Mouse (Mus musculus) thymus, postnatal 0 days (tissue): ENCODE measurements at regions not wholly inside any gene's neighbourhood (a gene's known extent, or its start where the extent isn't known, plus 50 kb on each side); places are given as distances from the start of the nearest gene placed in this dataset.

ENCODE experiments used
- DNase-seq: peaks from one replicate; pipeline ENCODE4 v3.0.0-alpha.2; 2015; ENCODE audit warnings: low spot score

- DNase-seq, result peak; percentile 54
Measured at GRCm38 (mm10) chr16:24341736-24342135, 51.6 kb upstream of the Lpp start.

GRCm38 (mm10) chr16:24340646-24341045, 52.7 kb upstream of the Lpp start:
- no peak for DNase-seq

GRCm38 (mm10) chr16:24339320-24340265, 53.7 kb upstream of the Lpp start:
- peak; percentile 83 for DNase-seq

- DNase-seq, result no peak
Measured at GRCm38 (mm10) chr16:24338404-24338803, 54.9 kb upstream of the Lpp start.

- no peak for DNase-seq
Measured at GRCm38 (mm10) chr16:24334389-24334788, 58.9 kb upstream of the Lpp start.

- DNase-seq, result peak; percentile 51
Measured at GRCm38 (mm10) chr16:24331446-24332020, 61.8 kb upstream of the Lpp start.

GRCm38 (mm10) chr16:24326571-24326970, 66.7 kb upstream of the Lpp start:
- DNase-seq, result no peak

- DNase-seq, result no peak
Measured at GRCm38 (mm10) chr16:24326046-24326445, 67.3 kb upstream of the Lpp start.

- no peak for DNase-seq
Measured at GRCm38 (mm10) chr16:24324917-24325316, 68.4 kb upstream of the Lpp start.

- DNase-seq, result no peak
Measured at GRCm38 (mm10) chr16:24318723-24319437, 74.4 kb upstream of the Lpp start.

- DNase-seq, result peak; percentile 11
Measured at GRCm38 (mm10) chr16:24313544-24314326, 79.6 kb upstream of the Lpp start.

GRCm38 (mm10) chr16:24305391-24305790, 87.9 kb upstream of the Lpp start:
- no peak for DNase-seq

- DNase-seq, result no peak
Measured at GRCm38 (mm10) chr16:24296790-24297189, 96.5 kb upstream of the Lpp start.

GRCm38 (mm10) chr16:24295626-24296440, 97.5 kb upstream of the Lpp start:
- no peak for DNase-seq

GRCm38 (mm10) chr16:24284215-24284614, 109.1 kb upstream of the Lpp start:
- DNase-seq, result no peak

GRCm38 (mm10) chr16:24282194-24282683, 111.1 kb upstream of the Lpp start:
- no peak for DNase-seq

GRCm38 (mm10) chr16:24281561-24281960, 111.7 kb upstream of the Lpp start:
- no peak for DNase-seq

- no peak for DNase-seq
Measured at GRCm38 (mm10) chr16:24277857-24278256, 115.5 kb upstream of the Lpp start.

GRCm38 (mm10) chr16:24262701-24263100, 130.6 kb upstream of the Lpp start:
- peak; percentile 35 for DNase-seq

- peak; percentile 93 for DNase-seq
Measured at GRCm38 (mm10) chr16:24259711-24260230, 133.5 kb upstream of the Lpp start.
